Comparison of ENCODE assay signal across 20 mouse cellular contexts in the genomic region with DNA sequence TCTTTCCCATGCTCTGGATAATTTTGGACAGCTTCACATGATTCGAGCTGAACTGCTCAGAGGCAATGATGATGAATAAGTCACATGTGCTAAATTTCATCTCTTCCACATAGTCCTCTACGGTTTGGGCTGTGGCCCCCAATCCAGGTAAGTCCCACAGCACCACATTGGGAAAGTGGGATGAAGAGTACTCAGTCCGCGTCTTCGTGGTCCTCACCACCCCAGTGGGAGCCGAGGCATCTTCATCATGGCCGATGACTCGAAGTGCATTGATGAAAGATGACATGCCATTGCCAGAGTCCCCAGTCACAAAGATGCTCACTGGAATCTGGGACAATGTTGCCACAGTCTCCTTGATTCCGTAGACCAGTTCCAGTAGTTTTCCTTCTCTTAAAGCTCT. TPM values are rescaled to one million over a fixed set of nuclear protein-coding genes. Genes with fewer than 3 reads are reported as not detected.
DNase-seq lines count a peak whose midpoint lies in the region.
"Had no signal": no experiment of that assay in that cellular context is flagged by ENCODE, and none has a peak within 500 bp of the region (broad histone marks: within the 10 kb centered on the region; RNA-seq: fewer than 3 reads in every experiment).

No protein-coding gene starts in this region.

- no peaks in the 10 kb centered on the region for H3K9me3 ChIP-seq in heart, embryonic 10.5 days
- H3K9me3 ChIP-seq: G1E had no signal

- no peaks in the 10 kb centered on the region for H3K36me3 ChIP-seq in heart, embryonic 10.5 days

- H3K27ac ChIP-seq in heart, embryonic 10.5 days = no peak overlapping the region

- peak; percentile 91 for DNase-seq in heart, adult 11 months
- DNase-seq in heart, postnatal 10 days = no peak
- peak; percentile 50 for DNase-seq in heart, embryonic 10.5 days (ENCODE audit: low spot score)
- no peak for DNase-seq in heart, postnatal 14 days
- DNase-seq: adrenal gland, adult 2 months; adrenal gland, adult 8-10 months; adrenal gland, postnatal 10 days; adrenal gland, postnatal 14 days; adrenal gland, postnatal 25 days; adrenal gland, postnatal 36 days; B cell, adult 2 months; cerebellum, adult 11 months; cerebellum, adult 11-12 months; cerebellum, adult 18-20 months had no signal

- H3K4me3 ChIP-seq in heart, embryonic 10.5 days = no peak overlapping the region

- H3K27me3 ChIP-seq in heart, embryonic 10.5 days (ENCODE audit: insufficient read depth, poor library complexity, severe bottlenecking) = no peaks in the 10 kb centered on the region
- H3K27me3 ChIP-seq: CH12.LX, Patski had no signal

- intact Hi-C loops in heart, postnatal 10 days (cut with DNase I) = no loop called here
- intact Hi-C loops in heart, postnatal 14 days (cut with DNase I) = no loop called here

- 93% methylated on average over 9 of the region's 9 CpGs for WGBS in heart, embryonic 10.5 days

- peaks cover 19% of the 10 kb centered on the region for H3K4me1 ChIP-seq in heart, embryonic 10.5 days

RNA-seq across cellular contexts. Expression of gene Irgm1, which starts 5.0 kb away (rescaled TPM):
- 1 to 10 TPM; 6.5 to 9.5 TPM for total RNA-seq in heart, postnatal 10 days (2021)
- polyA plus RNA-seq in heart, embryonic 10.5 days (2016; fragmentation: Nextera tagmentation; extraction: Ambion mirVana) = 3.0 and 3.6 TPM in 2 replicates
- 1 to 10 TPM; 7.1 to 7.2 TPM for total RNA-seq in heart, postnatal 14 days (2021)

RNA-seq across cellular contexts. Expression of gene Gm5431, which starts 35.5 kb away (rescaled TPM):
- under 1 TPM; 0.50 to 0.65 TPM for total RNA-seq in heart, postnatal 10 days (2021)
- 0.06 and 0.07 TPM in 2 replicates for polyA plus RNA-seq in heart, embryonic 10.5 days (2016; fragmentation: Nextera tagmentation; extraction: Ambion mirVana)
- 1 to 10 TPM in 1 of 2 experiments, under 1 TPM in 1; 0.85 to 1.3 TPM for total RNA-seq in heart, postnatal 14 days (2021)
- total RNA-seq: ES-E14, MEL had no signal
- polyA plus RNA-seq: C2C12, G1E had no signal

RNA-seq across cellular contexts. Expression of gene Gm12184, which starts 40.0 kb away (rescaled TPM):
- total RNA-seq in heart, postnatal 10 days (2021) = 1 to 10 TPM; 2.9 to 5.0 TPM
- polyA plus RNA-seq in heart, embryonic 10.5 days (2016; fragmentation: Nextera tagmentation; extraction: Ambion mirVana) = 0.68 and 1.9 TPM in 2 replicates
- 1 to 10 TPM; 2.6 to 3.0 TPM for total RNA-seq in heart, postnatal 14 days (2021)

RNA-seq across cellular contexts. Expression of gene Trim7, which starts 40.5 kb away (rescaled TPM):
- total RNA-seq in heart, postnatal 10 days (2021) = 10 to 100 TPM; 10.1 to 12.8 TPM
- polyA plus RNA-seq in heart, embryonic 10.5 days (2016; fragmentation: Nextera tagmentation; extraction: Ambion mirVana) = 0.18 and 0.44 TPM in 2 replicates
- 10 to 100 TPM; 23.4 to 23.9 TPM for total RNA-seq in heart, postnatal 14 days (2021)

RNA-seq across cellular contexts. Expression of gene Trim41, which starts 49.3 kb away (rescaled TPM):
- 10 to 100 TPM; 27.9 to 30.1 TPM for total RNA-seq in heart, postnatal 10 days (2021)
- polyA plus RNA-seq in heart, embryonic 10.5 days (2016; fragmentation: Nextera tagmentation; extraction: Ambion mirVana) = 3.0 and 4.7 TPM in 2 replicates
- 10 to 100 TPM; 26.4 to 27.0 TPM for total RNA-seq in heart, postnatal 14 days (2021)

Comparison
In these comparisons a context has a peak if more than half of its experiments do, and no peak if none do; other contexts are left out.
1. DNase-seq: peak in heart, adult 11 months (single experiment) and heart, embryonic 10.5 days (single experiment); none in heart, postnatal 10 days (0 of 2) and heart, postnatal 14 days (0 of 2).